Mouse (Mus musculus): ENCODE data around the gene Tnk1.
A peak's percentile ranks its signal among the peaks of the same experiment; 100 is the strongest.

Gene Tnk1

GRCm38 (mm10) chr11:69803328-69803727 is 55.2 kb downstream of the Tnk1 start:
- DNase-seq (ENCODE audit: low spot score in 2 of 2): no peak

GRCm38 (mm10) chr11:69802648-69803105 is 55.9 kb downstream of the Tnk1 start:
- peak; percentile 89 to 91 for DNase-seq (ENCODE audit: low spot score in 2 of 2)

GRCm38 (mm10) chr11:69801379-69801977 is 57.1 kb downstream of the Tnk1 start, which contains the start of gene Fgf11:
Gene Fgf11 (minus strand): TSS chr11:69801857.
- DNase-seq (ENCODE audit: low spot score in 2 of 2): peak in 1 of 2 experiments; percentile 41
